ENCODE assay signal across 16 mouse cellular contexts in the genomic region with DNA sequence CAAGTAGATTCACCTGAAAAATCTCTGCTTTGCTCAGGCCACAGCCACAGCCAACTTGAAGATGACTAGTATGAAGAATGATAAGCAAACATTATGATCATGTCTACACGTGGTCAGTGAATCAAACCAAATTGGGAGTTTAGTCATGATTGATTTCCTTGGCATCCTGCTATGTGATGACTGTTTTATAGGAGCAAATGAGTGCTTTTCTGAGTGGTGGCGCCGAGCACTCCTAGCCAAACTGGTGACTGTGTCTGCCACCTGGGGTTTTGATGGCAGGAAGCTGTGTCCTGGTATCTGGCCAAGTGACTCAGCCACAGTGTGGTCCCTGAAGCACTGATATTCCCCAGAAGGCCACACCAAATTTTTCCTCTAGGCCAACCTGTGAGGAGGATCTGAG.
A peak's percentile ranks its signal among the peaks of the same experiment; 100 is the strongest.
DNase-seq lines count a peak whose midpoint lies in the region; TF ChIP-seq lines count a peak whose summit lies in the region.
"Had no signal": no experiment of that assay in that cellular context is flagged by ENCODE, and none has a peak within 500 bp of the region (broad histone marks: within the 10 kb centered on the region; RNA-seq: fewer than 3 reads in every experiment).

No protein-coding gene starts in this region.

- DNase-seq in gastrocnemius, postnatal 14 days = peak; percentile 9
- DNase-seq in gastrocnemius, adult 2 months = no peak
- peak; percentile 99 for DNase-seq in 3T3-L1 (ENCODE audit: low read depth, low spot score)
- DNase-seq in Muller cell, postnatal 12 days (ENCODE audit: inconsistent ontology term) = peak; percentile 71
- DNase-seq in brain, adult 2 months (ENCODE audit: low read depth, low spot score) = peak; percentile 63
- DNase-seq in urinary bladder, postnatal 36 days (ENCODE audit: low spot score in 2 of 2) = no peak
- DNase-seq in B cell, adult 2 months = no peak
- DNase-seq: cerebellum, adult 11 months; heart, postnatal 36 days; kidney, adult 8-10 months; liver; lung, adult 18-20 months had no signal

- no peak overlapping the region for H3K27ac ChIP-seq in gastrocnemius, adult 2 months
- H3K27ac ChIP-seq: layer of hippocampus, adult 2 months; macrophage; midbrain, embryonic 15.5 days had no signal

- no peak overlapping the region for H3K4me3 ChIP-seq in gastrocnemius, adult 2 months
- H3K4me3 ChIP-seq: heart, embryonic 12.5 days; layer of hippocampus, adult 2 months; midbrain, embryonic 15.5 days had no signal

- no peak for TF ChIP-seq CTCF in gastrocnemius, adult 2 months (IDR thresholded peaks at IDR 0.05)

- intact Hi-C loops in gastrocnemius, postnatal 14 days (cut with DNase I; ENCODE audit: low total_unique reads) = no loop called here
- intact Hi-C loops in gastrocnemius, adult 2 months (cut with DNase I) = no loop called here

Comparison
In these comparisons a context has a peak if more than half of its experiments do, and no peak if none do; other contexts are left out.
1. DNase-seq: peak in gastrocnemius, postnatal 14 days (single experiment), 3T3-L1 (single experiment), Muller cell, postnatal 12 days (single experiment) and brain, adult 2 months (single experiment); none in gastrocnemius, adult 2 months (single experiment), urinary bladder, postnatal 36 days (0 of 2) and B cell, adult 2 months (0 of 2).